Mouse (Mus musculus) heart, postnatal 36 days (tissue): ENCODE results near the gene Gm44596. TPM values are rescaled to one million over a fixed set of nuclear protein-coding genes. Genes with fewer than 3 reads are reported as not detected.

ENCODE experiments used
- DNase-seq, 2 experiments: peaks; one replicate each; pipeline ENCODE4 v3.0.0; 2021 to 2022
- intact Hi-C: fragments of 180-260 bp; cut with DNase I; formaldehyde crosslinking; loops from one replicate; pipeline ENCODE4 v1.15.1; 2025
- total RNA-seq, 2 experiments: library from RNA; stranded (reverse); gene quantifications; 2 replicates each; pipeline ENCODE4 v1.2.3; 2021

Gene Gm44596
- total RNA-seq, 2 experiments from 2014 or later = not detected

GRCm38 (mm10) chr6:128455835-128456605, 80.7 kb downstream of the Gm44596 start:
- DNase-seq = no peak
- intact Hi-C loops = no loop called here

Other genes starting within 250 kb of the Gm44596 start
- gene Tspan9, start 231.9 kb upstream of the Gm44596 start, total RNA-seq = 100 to 1,000 TPM in 1 of 2 experiments, 10 to 100 TPM in 1; 80.9 to 113 TPM
- 1 to 10 TPM; 3.6 to 3.7 TPM for gene Tead4, start 74.7 kb upstream of the Gm44596 start, total RNA-seq
- 1 to 10 TPM; 6.4 to 7.6 TPM for gene Tulp3, start 19.7 kb upstream of the Gm44596 start, total RNA-seq
- 10 to 100 TPM; 10.6 to 10.7 TPM for gene Rhno1, start 12.6 kb upstream of the Gm44596 start, total RNA-seq
- 1 to 10 TPM; 1.7 to 1.9 TPM for gene Foxm1, start 12.5 kb upstream of the Gm44596 start, total RNA-seq
- gene Tex52, start within 50 bp of the Gm44596 start, total RNA-seq = not detected
- gene Nrip2, start 23.8 kb downstream of the Gm44596 start, total RNA-seq = 1 to 10 TPM; 1.4 TPM
- gene Itfg2, start 49.4 kb downstream of the Gm44596 start, total RNA-seq = 10 to 100 TPM; 16.7 to 17.9 TPM
- gene Fkbp4, start 63.2 kb downstream of the Gm44596 start, total RNA-seq = 100 to 1,000 TPM; 320 to 392 TPM
- gene Pzp, start 151.2 kb downstream of the Gm44596 start, total RNA-seq = 1 to 10 TPM; 1.2 to 2.2 TPM
- gene A2ml1, start 206.1 kb downstream of the Gm44596 start, total RNA-seq = not detected
- gene Klrb1a, start 248.0 kb downstream of the Gm44596 start, total RNA-seq = not detected